Mouse (Mus musculus): ENCODE data around the gene Ptbp1. TPM values are rescaled to one million over a fixed set of nuclear protein-coding genes. Genes with fewer than 3 reads are reported as not detected.

Gene Ptbp1
- polyA plus RNA-seq, 1 experiment, result 67.9 TPM

DNA sequence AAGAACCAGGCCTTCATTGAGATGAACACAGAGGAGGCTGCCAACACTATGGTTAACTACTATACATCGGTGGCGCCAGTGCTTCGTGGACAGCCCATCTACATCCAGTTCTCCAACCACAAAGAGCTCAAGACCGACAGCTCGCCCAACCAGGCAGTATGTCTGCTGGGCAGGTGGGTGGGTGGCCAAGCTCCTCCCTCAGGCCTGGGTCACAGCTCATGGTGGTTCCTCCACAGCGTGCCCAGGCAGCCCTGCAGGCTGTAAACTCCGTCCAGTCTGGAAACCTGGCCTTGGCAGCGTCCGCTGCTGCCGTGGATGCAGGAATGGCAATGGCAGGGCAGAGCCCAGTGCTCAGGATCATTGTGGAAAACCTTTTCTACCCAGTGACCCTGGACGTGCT, 4.9 kb downstream of the Ptbp1 start:
- H3K4me3 ChIP-seq (replicated peaks), result no peak overlapping the region
- no peaks in the 10 kb centered on the region for H3K9me3 ChIP-seq (ENCODE audit: control insufficient read depth, low read length)
- peaks cover 47% of the 10 kb centered on the region for H3K4me1 ChIP-seq (ENCODE audit: control insufficient read depth)
- no peaks in the 10 kb centered on the region; the same call in 1 of the 2 replicates for H3K27me3 ChIP-seq (ENCODE audit: control insufficient read depth)
- peaks cover 84% of the 10 kb centered on the region for H3K36me3 ChIP-seq (ENCODE audit: control insufficient read depth)
- no peak for TF ChIP-seq TAL1 (IDR thresholded peaks at IDR 0.05; ENCODE audit: low read length)

- TF ChIP-seq TAL1 (IDR thresholded peaks at IDR 0.05; ENCODE audit: low read length) (no peak), GATA1 (IDR thresholded peaks at IDR 0.05; ENCODE audit: low read length) (no peak)
- Histone ChIP-seq H3K4me1 (ENCODE audit: control insufficient read depth) (peaks cover 52% of the 10 kb centered on the region), H3K36me3 (ENCODE audit: control insufficient read depth) (peaks cover 96% of the 10 kb centered on the region), H3K4me3 (replicated peaks) (no peak overlapping the region), H3K9me3 (ENCODE audit: control insufficient read depth, low read length) (no peaks in the 10 kb centered on the region), H3K27me3 (ENCODE audit: control insufficient read depth) (no peaks in the 10 kb centered on the region; the same call in 1 of the 2 replicates)
These were observed 6.1 kb downstream of the Ptbp1 start for GRCm38 (mm10) chr10:79860079-79860911.

- Histone ChIP-seq H3K4me1 (ENCODE audit: control insufficient read depth) (peaks cover 44% of the 10 kb centered on the region), H3K27me3 (ENCODE audit: control insufficient read depth) (no peaks in the 10 kb centered on the region; the same call in 1 of the 2 replicates), H3K36me3 (ENCODE audit: control insufficient read depth) (peaks cover 99% of the 10 kb centered on the region), H3K4me3 (replicated peaks) (no peak overlapping the region), H3K9me3 (ENCODE audit: control insufficient read depth, low read length) (no peaks in the 10 kb centered on the region)
- TF ChIP-seq GATA1 (IDR thresholded peaks at IDR 0.05; ENCODE audit: low read length), result no peak
- TF ChIP-seq TAL1 (IDR thresholded peaks at IDR 0.05; ENCODE audit: low read length), result no peak
These were observed 7.2 kb downstream of the Ptbp1 start for GRCm38 (mm10) chr10:79861230-79862048.

GRCm38 (mm10) chr10:79862049-79862788, 8.0 kb downstream of the Ptbp1 start:
- no peak for TF ChIP-seq TAL1 (IDR thresholded peaks at IDR 0.05; ENCODE audit: low read length)
- TF ChIP-seq GATA1 (IDR thresholded peaks at IDR 0.05; ENCODE audit: low read length), result no peak
- Histone ChIP-seq H3K9me3 (ENCODE audit: control insufficient read depth, low read length) (no peaks in the 10 kb centered on the region), H3K36me3 (ENCODE audit: control insufficient read depth) (peaks cover 91% of the 10 kb centered on the region), H3K27me3 (ENCODE audit: control insufficient read depth) (no peaks in the 10 kb centered on the region; the same call in 1 of the 2 replicates), H3K4me1 (ENCODE audit: control insufficient read depth) (peaks cover 36% of the 10 kb centered on the region), H3K4me3 (replicated peaks) (no peak overlapping the region)

DNA sequence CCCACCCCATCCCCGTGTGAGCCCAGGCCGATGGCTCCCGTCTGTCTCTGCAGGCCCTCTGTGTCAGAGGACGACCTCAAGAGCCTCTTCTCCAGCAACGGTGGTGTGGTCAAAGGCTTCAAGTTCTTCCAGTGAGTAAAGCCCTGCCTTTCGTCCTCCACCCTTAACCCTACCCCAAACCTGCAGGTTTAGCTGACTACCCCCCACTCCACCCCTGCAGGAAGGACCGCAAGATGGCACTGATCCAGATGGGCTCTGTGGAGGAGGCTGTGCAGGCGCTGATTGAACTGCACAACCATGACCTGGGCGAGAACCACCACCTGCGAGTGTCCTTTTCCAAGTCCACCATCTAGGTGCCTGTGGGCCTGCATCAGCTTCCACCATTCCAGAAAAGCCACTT, 8.7 kb downstream of the Ptbp1 start:
- Histone ChIP-seq H3K9me3 (ENCODE audit: control insufficient read depth, low read length) (no peaks in the 10 kb centered on the region), H3K4me1 (ENCODE audit: control insufficient read depth) (peaks cover 29% of the 10 kb centered on the region), H3K36me3 (ENCODE audit: control insufficient read depth) (peaks cover 84% of the 10 kb centered on the region), H3K4me3 (replicated peaks) (no peak overlapping the region), H3K27me3 (ENCODE audit: control insufficient read depth) (no peaks in the 10 kb centered on the region; the same call in 1 of the 2 replicates)
- no peak for TF ChIP-seq TAL1 (IDR thresholded peaks at IDR 0.05; ENCODE audit: low read length)
- TF ChIP-seq GATA1 (IDR thresholded peaks at IDR 0.05; ENCODE audit: low read length), result no peak

DNA sequence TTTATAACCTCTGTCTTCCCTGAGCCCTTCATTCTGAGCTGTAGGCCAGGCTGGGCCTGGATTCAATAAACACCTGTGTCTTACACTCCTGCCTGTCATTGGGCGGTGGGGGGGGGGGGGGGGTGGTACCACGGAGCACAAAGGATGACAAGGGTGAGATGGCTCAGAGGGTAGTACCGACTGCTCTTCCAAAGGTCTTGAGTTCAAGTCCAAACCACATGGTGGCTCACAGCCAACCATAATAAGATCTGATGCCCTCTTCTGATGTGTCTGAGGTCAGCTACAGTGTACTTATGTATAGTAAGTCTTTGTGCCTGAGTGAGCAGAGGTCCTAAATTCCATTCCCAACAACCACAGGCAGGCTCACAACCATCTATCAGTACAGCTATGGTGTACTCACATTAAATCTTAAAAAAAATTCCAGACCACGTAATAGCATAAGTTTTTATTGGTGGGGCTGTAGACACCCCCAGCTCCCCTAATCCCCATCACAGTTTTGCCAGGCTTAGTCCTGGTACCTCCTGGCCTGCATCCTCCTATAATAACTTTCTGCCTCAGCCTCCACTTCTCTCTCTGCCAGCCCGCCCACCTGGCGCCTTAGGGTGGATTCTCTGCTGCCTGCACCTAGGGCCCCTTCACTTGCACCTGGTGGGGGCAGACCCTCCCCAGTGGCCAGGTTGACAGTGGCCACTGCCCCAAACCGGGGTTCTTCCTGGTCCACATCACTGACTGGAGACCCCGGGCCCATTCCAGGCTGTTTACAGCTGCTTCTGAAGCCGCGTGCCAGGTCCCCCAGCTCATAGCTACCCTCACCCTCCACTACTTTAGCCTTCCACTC, 10.3 kb downstream of the Ptbp1 start:
- no peak overlapping the region for H3K4me3 ChIP-seq (replicated peaks)
- H3K4me1 ChIP-seq (ENCODE audit: control insufficient read depth), result peaks cover 17% of the 10 kb centered on the region
- TF ChIP-seq GATA1 (IDR thresholded peaks at IDR 0.05; ENCODE audit: low read length), result no peak
- no peak for TF ChIP-seq TAL1 (IDR thresholded peaks at IDR 0.05; ENCODE audit: low read length)
- no peaks in the 10 kb centered on the region for H3K9me3 ChIP-seq (ENCODE audit: control insufficient read depth, low read length)
- peaks cover 67% of the 10 kb centered on the region for H3K36me3 ChIP-seq (ENCODE audit: control insufficient read depth)
- no peaks in the 10 kb centered on the region; the same call in none of the 2 replicates for H3K27me3 ChIP-seq (ENCODE audit: control insufficient read depth)

DNA sequence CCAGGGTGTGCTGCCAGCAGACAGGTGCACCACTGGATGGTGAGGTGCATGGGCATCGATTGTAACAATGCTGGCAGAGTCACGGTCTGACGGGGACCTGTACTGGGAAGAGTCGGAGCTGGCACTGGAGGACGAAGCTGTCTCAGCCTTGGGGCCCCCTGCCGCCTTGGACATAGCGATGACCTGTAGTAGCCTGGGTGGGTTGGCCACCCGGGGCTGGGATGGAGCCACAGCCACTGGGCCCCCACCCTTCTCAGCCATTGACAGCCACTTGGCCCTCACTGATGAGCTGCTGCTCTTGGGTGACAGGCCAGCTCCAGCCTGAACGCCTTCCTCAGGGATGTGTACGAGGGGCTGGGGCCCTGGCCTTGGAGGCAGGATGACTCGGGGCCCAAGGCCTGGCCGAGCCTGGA, 11.0 kb downstream of the Ptbp1 start:
- H3K9me3 ChIP-seq (ENCODE audit: control insufficient read depth, low read length), result no peaks in the 10 kb centered on the region
- H3K4me3 ChIP-seq (replicated peaks), result no peak overlapping the region
- peaks cover 12% of the 10 kb centered on the region for H3K4me1 ChIP-seq (ENCODE audit: control insufficient read depth)
- no peaks in the 10 kb centered on the region; the same call in none of the 2 replicates for H3K27me3 ChIP-seq (ENCODE audit: control insufficient read depth)
- TF ChIP-seq TAL1 (IDR thresholded peaks at IDR 0.05; ENCODE audit: low read length) (no peak), GATA1 (IDR thresholded peaks at IDR 0.05; ENCODE audit: low read length) (no peak)
- peaks cover 61% of the 10 kb centered on the region for H3K36me3 ChIP-seq (ENCODE audit: control insufficient read depth)

- H3K4me1 ChIP-seq (ENCODE audit: control insufficient read depth), result peaks cover 7% of the 10 kb centered on the region
- no peaks in the 10 kb centered on the region; the same call in 1 of the 2 replicates for H3K27me3 ChIP-seq (ENCODE audit: control insufficient read depth)
- no peaks in the 10 kb centered on the region for H3K9me3 ChIP-seq (ENCODE audit: control insufficient read depth, low read length)
- H3K36me3 ChIP-seq (ENCODE audit: control insufficient read depth), result peaks cover 55% of the 10 kb centered on the region
- no peak for TF ChIP-seq GATA1 (IDR thresholded peaks at IDR 0.05; ENCODE audit: low read length)
- H3K4me3 ChIP-seq (replicated peaks), result no peak overlapping the region
These were observed 11.6 kb downstream of the Ptbp1 start for GRCm38 (mm10) chr10:79865801-79866295.

Measured in erythroblast, embryonic 14.5 days (primary cell).